Mouse (Mus musculus) retina, embryonic 14.5 days (tissue): ENCODE data around the gene Acss2.
A peak's percentile ranks its signal among the peaks of the same experiment; 100 is the strongest.

ENCODE experiments used
- DNase-seq: peaks from one replicate; pipeline ENCODE4 v3.0.0-alpha.2; 2015; ENCODE audit warnings: low spot score

The Acss2 gene

DNA sequence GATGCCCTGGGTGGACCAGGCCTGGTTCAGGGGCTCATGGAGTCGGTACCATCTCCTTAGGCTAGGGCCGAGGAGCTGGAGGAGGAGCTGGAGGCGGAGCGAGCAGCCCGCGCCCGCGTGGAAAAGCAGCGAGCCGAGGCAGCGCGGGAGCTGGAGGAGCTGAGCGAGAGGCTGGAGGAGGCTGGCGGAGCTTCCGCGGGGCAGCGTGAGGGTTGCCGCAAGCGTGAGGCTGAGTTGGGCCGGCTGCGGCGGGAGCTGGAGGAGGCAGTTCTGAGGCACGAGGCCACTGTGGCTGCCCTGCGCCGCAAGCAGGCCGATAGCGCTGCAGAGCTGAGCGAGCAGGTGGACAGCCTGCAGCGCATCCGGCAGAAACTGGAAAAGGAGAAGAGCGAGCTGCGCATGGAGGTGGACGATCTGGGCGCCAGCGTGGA lies 111.5 kb downstream of the Acss2 start:
- peak; percentile 74 for DNase-seq

DNA sequence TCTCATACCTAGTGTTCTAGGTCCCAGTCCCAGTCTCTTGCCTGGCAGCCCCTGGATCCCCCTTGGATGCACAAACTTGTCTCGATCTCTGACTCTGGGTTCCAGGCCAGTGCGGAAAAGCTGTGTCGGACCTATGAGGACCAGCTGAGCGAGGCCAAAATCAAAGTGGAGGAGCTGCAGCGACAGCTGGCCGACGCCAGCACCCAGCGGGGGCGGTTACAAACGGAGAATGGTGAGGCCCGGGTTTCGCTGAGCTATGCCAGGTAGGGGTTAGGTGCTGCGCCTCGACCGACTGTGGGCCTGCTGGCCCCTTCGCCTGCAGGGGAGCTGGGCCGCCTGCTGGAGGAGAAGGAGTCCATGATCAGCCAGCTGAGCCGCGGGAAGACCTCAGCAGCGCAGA lies 112.4 kb downstream of the Acss2 start:
- peak; percentile 30 for DNase-seq

DNA sequence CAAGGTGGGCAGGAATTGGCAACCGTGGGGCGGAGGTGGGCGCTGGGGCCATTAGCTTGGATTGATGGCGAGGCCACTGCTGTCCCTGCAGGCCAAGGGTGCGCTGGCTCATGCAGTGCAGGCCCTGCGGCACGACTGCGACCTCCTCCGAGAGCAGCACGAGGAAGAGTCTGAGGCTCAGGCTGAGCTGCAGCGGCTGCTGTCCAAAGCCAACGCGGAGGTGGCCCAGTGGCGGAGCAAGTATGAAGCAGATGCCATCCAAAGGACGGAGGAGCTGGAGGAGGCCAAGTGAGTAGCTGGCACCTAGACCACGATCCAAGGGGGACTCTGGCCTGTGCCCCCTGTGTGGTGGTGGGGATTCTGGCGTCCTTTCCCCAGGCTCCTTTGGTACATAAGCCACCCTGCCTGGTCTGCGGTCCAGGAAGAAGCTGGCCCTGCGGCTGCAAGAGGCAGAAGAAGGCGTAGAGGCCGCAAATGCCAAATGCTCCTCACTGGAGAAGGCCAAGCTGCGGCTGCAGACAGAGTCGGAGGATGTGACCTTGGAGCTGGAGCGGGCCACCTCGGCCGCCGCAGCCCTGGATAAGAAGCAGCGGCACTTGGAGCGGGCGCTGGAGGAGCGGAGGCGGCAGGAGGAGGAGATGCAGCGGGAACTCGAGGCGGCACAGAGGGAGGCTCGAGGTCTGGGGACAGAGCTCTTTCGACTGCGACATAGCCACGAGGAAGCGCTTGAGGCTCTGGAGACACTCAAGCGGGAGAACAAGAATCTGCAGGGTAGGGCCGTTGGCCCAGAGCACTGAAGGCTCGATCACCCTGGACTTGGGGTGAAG lies 113.1 kb downstream of the Acss2 start:
- peak; percentile 65 for DNase-seq

DNA sequence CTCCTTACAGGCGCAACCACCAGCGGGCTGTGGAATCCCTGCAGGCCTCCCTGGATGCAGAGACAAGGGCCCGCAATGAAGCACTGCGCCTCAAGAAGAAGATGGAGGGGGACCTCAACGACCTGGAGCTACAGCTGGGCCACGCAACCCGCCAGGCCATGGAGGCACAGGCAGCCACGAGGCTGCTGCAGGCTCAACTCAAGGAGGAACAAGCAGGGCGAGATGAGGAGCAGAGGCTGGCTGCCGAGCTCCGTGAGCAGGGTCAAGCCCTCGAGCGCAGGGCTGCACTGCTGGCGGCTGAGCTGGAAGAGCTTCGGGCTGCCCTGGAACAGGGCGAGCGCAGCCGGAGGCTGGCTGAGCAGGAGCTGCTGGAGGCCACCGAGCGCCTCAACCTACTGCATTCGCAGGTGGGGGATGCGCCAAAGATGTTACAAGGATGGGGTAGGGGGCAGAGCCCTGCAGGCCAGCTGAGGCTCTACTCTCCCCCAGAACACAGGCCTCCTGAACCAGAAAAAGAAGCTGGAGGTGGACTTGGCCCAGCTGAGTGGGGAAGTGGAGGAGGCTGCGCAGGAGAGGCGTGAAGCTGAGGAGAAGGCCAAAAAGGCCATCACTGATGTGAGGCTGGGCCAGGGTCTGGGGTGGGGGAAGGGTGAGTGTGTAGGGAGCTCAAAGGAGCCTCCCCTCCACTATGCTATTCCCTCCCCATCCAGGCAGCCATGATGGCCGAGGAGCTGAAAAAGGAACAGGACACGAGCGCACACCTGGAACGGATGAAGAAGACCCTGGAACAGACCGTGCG lies 114.6 kb downstream of the Acss2 start:
- no peak for DNase-seq

DNA sequence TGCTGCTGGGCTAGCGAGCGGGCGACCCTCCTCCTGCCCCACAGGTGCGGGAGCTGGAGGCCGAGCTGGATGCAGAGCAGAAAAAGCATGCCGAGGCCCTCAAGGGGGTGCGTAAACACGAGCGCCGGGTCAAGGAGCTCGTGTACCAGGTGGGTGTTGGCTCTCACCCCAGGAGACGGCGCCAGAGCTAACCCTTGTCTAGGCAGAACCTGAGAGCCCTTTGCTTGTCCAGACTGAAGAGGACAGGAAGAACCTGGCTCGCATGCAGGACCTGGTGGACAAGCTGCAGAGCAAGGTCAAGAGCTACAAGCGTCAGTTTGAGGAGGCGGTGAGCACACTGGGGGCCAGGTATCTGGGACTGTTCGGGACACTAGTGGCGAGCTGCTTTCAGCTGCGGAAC lies 115.4 kb downstream of the Acss2 start:
- no peak for DNase-seq

DNA sequence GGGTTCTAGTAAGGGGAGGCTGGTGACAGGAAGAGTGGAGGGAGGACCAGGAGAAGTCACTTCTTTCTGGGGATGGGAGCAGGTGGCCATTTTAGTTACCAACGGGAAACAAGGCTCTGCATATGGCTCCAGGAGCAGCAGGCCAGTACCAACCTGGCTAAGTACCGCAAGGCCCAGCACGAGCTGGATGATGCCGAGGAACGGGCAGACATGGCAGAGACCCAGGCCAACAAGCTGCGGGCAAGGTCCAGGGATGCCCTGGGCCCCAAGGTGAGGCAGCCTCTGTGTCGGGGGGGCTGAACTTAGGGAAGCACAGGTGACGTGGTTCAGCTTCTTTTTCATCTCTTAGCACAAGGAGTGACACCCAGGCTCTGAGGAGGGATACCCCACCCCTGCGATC lies 116.0 kb downstream of the Acss2 start:
- DNase-seq = no peak

DNA sequence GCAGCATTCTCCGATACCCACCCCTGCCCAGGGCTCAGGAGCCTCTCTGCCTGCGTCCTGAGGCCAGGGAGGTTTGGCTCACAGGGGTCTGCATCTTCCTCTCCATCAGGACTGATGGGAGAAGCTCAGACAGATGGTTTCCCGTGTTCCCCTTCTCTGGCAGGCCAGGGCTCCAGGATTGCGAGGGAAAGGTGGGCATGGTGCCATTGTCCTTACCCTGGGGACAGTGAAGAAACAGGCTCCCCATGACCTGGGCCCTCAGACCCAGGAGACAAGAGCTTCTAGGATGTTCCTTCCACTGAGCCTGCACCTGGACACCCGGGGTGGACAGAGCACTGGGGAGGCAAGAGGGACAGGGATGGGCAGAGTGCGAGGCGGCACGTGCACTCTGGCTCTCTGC lies 116.8 kb downstream of the Acss2 start:
- no peak for DNase-seq
